Mouse (Mus musculus): ENCODE data around the gene Ankrd55.

Gene Ankrd55

DNA sequence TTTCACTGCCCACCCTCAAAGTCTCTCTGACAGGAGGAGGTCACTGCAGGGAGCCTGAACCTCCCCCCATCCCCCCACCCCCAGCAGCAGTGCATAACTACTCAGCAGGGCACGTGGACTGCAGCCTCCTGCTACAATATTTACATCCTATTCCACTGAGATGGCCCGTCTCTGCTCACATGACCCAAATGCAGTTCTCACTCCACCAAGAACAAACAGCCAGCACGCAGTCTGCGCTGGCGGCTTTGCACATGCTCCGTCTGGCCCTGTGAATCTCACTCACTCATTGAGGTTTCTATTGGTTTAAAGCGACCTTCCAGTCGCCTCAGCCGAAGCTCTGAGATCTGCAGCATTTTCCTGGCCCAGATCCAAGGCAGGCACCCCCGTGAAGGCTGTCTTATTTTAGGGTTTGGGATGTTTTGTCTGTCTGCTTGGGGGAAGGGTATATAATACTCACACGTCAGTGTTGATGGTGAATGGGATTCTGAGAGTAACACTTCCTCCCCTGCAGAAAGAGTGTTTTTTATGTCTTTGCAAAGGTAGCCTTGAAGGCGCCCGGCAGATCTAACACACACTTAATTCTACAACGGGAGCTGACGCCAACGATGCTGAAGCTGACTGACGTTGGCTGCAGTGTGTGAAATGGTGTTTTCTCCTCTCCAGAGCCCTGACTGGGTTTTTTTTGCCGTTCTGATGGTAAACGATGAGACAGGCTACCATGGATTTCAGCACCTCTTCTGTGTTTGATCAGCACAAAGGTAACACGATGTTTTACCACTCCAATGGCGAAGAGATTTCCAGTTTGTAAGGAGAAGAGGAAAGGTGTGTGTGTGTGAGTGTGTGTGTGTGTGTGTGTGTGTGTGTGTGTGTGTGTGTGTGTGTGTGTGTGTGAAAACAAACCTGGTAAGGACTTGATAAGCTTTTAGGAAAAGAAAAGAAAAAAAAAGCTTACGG, at the start of gene Ankrd55:
Gene Ankrd55, plus strand, starts transcription at position 227 of the 954 bp plus-strand sequence.
- DNase-seq (ENCODE audit: low read depth, low spot score): peak; percentile 26

GRCm38 (mm10) chr13:112239239-112239638, 49.0 kb upstream of the Ankrd55 start:
- no peak for DNase-seq (ENCODE audit: low read depth, low spot score)

- no peak for DNase-seq (ENCODE audit: low read depth, low spot score)
These were observed 46.8 kb upstream of the Ankrd55 start for GRCm38 (mm10) chr13:112241431-112241830.

DNA sequence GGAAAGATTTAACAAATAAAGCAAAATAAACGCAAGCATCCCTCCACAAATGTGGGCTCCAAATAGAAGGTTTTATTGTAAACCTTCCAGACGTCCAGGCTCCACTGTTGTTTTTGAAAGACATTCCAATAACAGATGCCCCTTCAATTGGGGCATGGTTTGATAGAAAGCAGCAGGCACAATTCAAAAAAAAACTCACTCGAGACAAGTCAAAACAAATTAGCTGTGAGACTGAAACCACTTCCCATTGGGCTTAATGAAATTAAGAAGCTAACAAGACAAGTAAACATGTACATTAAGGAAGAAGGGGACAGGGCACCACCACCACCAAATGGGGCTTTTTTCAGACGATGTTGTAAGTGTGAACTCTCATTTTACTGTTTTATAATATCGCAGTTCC, 43.1 kb upstream of the Ankrd55 start:
- no peak for DNase-seq (ENCODE audit: low read depth, low spot score)

GRCm38 (mm10) chr13:112251433-112251832, 36.8 kb upstream of the Ankrd55 start:
- DNase-seq (ENCODE audit: low read depth, low spot score): no peak

GRCm38 (mm10) chr13:112252012-112252411, 36.2 kb upstream of the Ankrd55 start:
- DNase-seq (ENCODE audit: low read depth, low spot score): no peak

DNA sequence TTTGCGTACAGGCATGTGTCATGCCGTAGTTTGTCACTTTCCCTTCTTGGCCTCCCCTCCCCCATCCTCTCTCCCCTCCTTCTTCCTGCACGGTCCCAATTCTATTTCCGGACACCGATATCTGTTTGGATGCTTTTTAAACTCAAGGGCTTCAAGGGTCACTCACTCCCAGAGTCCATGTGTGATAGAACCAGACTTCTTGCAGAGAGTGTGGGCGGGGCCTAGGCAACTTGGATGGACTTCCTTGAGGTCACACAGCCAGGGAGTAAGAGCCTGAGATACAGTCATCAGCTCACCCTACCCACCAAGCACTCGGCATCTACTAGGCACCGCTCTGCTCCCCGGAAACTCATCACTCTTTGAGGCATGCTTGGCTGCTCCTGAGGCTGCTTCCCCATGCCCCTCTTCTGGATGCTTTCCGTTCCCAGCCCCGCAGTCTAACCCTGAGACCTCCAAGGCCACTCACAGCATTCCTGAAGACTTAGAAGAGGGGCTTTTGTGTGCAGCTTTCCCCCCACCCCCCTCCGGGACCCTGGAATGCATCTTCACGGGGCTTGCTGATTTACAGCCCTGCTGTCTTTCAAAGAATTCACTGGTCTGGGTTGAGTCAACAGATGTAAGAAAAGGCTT, 35.1 kb upstream of the Ankrd55 start:
- no peak for DNase-seq (ENCODE audit: low read depth, low spot score)

- no peak for DNase-seq (ENCODE audit: low read depth, low spot score)
These were observed 34.1 kb upstream of the Ankrd55 start for GRCm38 (mm10) chr13:112254116-112254515.

GRCm38 (mm10) chr13:112255862-112256261, 32.4 kb upstream of the Ankrd55 start:
- no peak for DNase-seq (ENCODE audit: low read depth, low spot score)

GRCm38 (mm10) chr13:112258478-112258877, 29.8 kb upstream of the Ankrd55 start:
- no peak for DNase-seq (ENCODE audit: low read depth, low spot score)

GRCm38 (mm10) chr13:112259398-112259797, 28.9 kb upstream of the Ankrd55 start:
- DNase-seq (ENCODE audit: low read depth, low spot score): peak; percentile 29

DNA sequence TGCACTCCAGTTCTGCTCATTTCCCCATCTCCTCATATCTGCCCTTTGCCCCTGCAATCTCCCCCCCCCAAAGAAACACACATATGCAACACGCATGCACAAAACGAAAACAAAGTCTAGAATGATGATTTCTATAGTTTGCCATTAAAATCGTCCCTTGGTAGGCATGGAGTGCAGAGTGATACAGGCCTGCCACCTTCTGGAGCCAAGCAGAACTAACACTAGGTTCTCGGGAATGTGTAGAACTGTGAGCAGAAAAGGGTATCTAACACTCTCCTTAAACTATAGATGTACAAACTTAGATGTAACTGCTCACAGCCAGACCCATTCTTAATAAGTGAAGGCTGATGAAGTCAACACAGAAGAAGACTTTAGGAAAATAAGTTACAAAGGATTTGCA, 23.6 kb upstream of the Ankrd55 start:
- DNase-seq (ENCODE audit: low read depth, low spot score): no peak

GRCm38 (mm10) chr13:112271901-112272537, 16.2 kb upstream of the Ankrd55 start:
- peak; percentile 29 for DNase-seq (ENCODE audit: low read depth, low spot score)

GRCm38 (mm10) chr13:112274636-112275035, 13.6 kb upstream of the Ankrd55 start:
- DNase-seq (ENCODE audit: low read depth, low spot score): no peak

- no peak for DNase-seq (ENCODE audit: low read depth, low spot score)
These were observed 12.3 kb upstream of the Ankrd55 start for GRCm38 (mm10) chr13:112275951-112276350.

DNA sequence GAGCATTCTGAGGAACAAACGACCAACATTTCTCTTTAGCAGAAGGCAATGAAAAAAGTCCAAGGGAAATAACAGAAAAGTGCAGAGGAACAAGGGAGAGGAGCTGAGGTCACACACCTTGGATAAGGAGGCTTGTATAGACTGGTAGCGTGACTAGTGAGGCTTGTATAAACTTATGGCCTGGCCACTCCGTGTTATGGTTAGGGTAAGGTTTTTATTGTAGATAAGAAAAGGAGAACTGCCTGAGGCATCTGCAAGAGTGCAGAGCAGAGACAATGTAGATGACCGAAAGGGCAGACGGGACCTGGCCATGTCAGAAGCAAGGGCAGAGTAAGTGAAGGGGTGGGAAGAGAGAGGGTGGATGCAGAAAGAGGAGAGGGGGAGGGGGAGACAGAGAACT, 10.7 kb upstream of the Ankrd55 start:
- DNase-seq (ENCODE audit: low read depth, low spot score): no peak

- no peak for DNase-seq (ENCODE audit: low read depth, low spot score)
These were observed 10.0 kb upstream of the Ankrd55 start for GRCm38 (mm10) chr13:112278251-112278650.

DNA sequence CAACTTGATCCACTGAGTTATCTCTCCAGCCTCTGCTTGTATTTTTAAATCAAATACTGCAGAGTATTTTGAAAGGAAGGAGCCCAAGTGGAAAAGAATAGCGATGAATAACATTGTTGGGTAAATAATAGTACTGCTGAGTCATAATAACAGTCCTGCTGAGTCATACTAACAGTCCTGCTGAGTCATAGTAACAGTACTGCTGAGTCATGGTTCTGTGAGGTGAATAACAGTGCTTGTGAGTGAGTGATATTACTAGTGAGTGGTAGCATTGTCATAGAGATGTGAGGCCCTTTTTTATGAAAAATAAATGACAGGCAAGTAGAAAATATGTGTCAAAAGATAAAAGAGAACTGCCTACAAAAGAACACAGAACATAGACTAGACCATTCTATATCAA, 1.1 kb upstream of the Ankrd55 start:
- no peak for DNase-seq (ENCODE audit: low read depth, low spot score)

DNA sequence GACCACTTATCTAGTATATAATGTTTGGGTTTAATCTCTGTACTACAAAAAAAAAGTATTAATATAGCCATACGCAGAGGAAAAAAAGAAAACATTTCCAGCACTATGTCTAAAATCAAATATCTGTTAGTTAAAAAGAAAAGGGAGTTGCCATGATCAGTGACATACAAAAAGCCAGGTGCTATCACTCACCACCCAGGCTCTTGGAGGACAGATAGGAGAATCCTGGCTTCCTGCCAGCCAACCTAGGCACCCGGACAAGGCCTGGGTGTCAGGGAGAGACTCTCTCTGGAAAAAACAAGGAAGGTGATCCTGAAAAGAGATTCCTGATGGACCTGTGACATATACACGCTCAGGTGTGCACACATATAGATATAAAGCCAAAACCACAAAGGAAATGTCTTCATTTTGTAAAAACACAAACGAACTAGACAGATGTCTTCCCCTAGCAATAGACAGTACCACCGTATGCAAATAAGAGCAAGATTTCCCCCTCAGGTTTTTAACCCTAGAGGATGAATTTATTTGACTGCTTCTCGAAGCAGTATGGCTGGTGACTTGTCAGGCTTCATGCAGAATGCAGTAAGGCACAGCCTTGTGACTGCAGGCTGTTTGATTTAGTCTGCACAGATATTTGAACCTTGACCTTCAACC, 553 bp upstream of the Ankrd55 start:
- DNase-seq (ENCODE audit: low read depth, low spot score): no peak

DNA sequence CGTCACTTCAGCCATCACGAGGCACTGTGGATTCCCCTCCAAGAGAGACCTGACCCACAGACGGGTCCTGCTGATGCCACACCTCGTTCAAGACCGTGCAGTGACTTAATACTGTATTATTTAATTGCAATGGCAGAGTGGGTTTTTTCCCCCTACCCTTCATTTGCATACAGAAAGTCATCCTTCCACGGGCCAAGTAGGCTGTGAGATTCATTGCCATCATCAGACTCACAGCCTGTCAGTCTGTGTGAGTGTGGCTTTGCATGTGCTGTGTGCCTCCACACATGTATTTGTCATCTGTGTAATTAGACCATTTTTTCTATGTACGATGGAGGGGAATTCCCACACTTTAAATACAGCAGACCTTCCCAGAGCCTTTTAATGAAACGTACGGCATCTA, 1.1 kb downstream of the Ankrd55 start:
- DNase-seq (ENCODE audit: low read depth, low spot score): no peak

DNA sequence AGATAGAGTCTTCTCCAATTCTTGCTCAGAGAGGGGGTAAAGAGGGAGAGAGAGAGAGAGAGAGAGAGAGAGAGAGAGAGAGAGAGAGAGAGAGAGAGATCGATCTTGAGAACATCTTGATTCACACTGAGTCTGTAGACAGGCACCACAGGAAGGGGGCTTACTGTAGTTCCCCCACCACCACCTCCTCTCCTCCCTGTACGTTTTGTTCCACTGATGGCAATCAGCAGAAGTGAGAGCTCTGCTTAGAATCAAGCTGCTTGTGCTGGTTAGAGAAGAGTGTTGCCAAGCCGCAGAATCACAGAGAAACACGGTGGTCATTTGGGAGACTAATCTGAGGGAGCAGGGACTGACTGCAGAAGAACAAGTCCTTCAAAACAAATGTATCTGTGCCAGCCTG, 1.7 kb downstream of the Ankrd55 start:
- no peak for DNase-seq (ENCODE audit: low read depth, low spot score)

DNA sequence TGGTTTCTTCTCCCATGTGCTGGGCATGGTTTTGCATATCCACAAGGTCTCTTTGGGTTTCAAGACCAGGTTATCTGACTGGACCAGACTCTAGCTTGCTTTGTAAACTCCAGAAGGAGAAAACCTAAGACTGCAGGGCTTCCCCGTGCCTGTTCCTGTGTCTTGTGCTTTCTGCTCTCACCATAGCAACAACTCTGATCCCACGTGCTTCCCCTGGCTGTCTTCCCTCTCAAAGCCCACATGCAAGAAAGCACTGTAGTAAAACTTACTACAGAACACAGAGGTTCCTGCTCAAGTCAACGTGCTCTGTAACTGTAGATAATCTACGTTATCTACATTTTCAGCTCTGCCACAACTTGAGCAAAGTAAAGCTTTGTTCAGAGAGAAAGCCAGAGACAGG, 4.2 kb downstream of the Ankrd55 start:
- no peak for DNase-seq (ENCODE audit: low read depth, low spot score)
